Mouse (Mus musculus) G1E (cell line): ENCODE data around the gene Spata5.

ENCODE experiments used
- CTCF ChIP-seq: IDR thresholded peaks from 2 replicates; pipeline ENCODE4 v1.5.1; 2012; ENCODE audit warnings: low read depth, low read length, inconsistent platforms, mixed read lengths
- GATA1 ChIP-seq: IDR thresholded peaks from 2 replicates; pipeline ENCODE4 v1.6.1; 2012; ENCODE audit warnings: borderline replicate concordance, low read length, inconsistent platforms, mixed read lengths
- GATA2 ChIP-seq: IDR thresholded peaks from 2 replicates; pipeline ENCODE4 v1.6.1; 2012; ENCODE audit warnings: low read depth, low read length, inconsistent platforms, borderline replicate concordance

DNA sequence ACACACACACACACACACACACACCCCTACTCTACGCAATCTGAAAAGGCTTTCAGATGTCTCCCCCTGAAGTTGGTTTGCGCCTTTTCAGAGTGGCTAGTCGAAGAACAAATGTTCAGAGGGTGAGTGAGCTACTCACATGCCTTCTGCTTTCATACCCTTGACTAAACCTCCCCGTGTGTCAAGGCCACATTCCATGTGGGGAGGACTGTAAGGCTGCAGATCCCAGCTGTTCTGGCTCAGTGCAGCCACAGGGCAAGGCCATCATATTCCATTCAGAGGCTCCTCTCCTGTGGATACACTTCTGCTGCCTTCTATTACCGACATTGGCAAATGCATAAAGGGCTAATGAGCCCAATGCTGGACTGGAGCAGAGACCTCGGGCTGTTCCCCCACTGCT is 41.3 kb upstream of the Spata5 start:
- TF ChIP-seq CTCF, result no peak
- TF ChIP-seq GATA1, result no peak
- TF ChIP-seq GATA2, result no peak
